Comparison of ENCODE assay signal across 8 mouse cellular contexts in the genomic region with DNA sequence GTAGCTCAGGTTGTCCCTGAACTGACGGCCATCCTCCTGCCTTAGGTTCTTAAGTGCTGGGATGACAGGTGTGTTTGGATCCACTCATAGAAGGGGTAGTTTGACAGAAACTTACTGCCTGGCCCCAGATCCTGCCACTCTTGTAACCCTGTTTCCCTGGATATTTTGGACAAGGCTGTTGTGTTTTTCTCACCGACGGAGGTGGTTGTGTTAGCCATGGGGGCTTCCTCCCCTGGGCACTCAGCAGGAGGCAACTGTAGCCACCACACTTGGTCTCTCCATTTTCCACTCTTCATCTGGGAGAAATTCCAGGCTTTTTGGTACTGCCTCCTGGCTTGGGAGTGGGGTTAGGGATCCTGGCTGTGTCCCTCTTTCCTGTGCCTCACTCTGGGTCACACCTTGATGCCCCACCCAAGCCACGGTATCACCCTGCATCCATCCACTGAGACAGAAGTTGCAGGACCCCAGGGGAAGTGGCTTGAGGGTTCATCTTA. TPM values are rescaled to one million over a fixed set of nuclear protein-coding genes. Genes with fewer than 3 reads are reported as not detected.
DNase-seq lines count a peak whose midpoint lies in the region; ATAC-seq lines count a peak whose summit lies in the region.

No protein-coding gene starts in this region.

- peak overlapping the region; percentile 97 for H3K27ac ChIP-seq in limb, embryonic 15.5 days
- H3K27ac ChIP-seq in stomach, embryonic 15.5 days, result peak overlapping the region; percentile 96; the same call in 1 of the 2 replicates

- H3K4me1 ChIP-seq in limb, embryonic 15.5 days, result peaks cover 31% of the 10 kb centered on the region
- H3K4me1 ChIP-seq in stomach, embryonic 15.5 days, result peaks cover 19% of the 10 kb centered on the region

- peak; percentile 43 for DNase-seq in cerebellum, adult 8-10 months
- DNase-seq in cerebellum, postnatal 36 days, result no peak
- peak; percentile 36 to 38 for DNase-seq in spleen, postnatal 10 days (ENCODE audit: low spot score in 2 of 2)
- DNase-seq in spleen, adult 18-20 months, result no peak
- no peak for DNase-seq in left cerebral cortex, postnatal 25 days (ENCODE audit: low spot score in 2 of 2)
- no peak for DNase-seq in gastrocnemius, postnatal 4 days (ENCODE audit: low spot score in 2 of 2)

- H3K27me3 ChIP-seq in limb, embryonic 15.5 days, result no peaks in the 10 kb centered on the region
- H3K27me3 ChIP-seq in stomach, embryonic 15.5 days (replicated peaks), result no peaks in the 10 kb centered on the region

- intact Hi-C loops in left cerebral cortex, postnatal 25 days (cut with DNase I), result loop anchor here (10.0 kb wide), 1 partner anchor 215 kb away; a partner anchor contains a TSS

- no peak for ATAC-seq in limb, embryonic 15.5 days (ENCODE audit: insufficient number of reproducible peaks, low FRiP score, low TSS enrichment, low read depth)
- ATAC-seq in stomach, embryonic 15.5 days (ENCODE audit: insufficient read depth, low FRiP score, low read depth), result no peak

- H3K4me3 ChIP-seq in limb, embryonic 15.5 days, result peak overlapping the region; percentile 84
- H3K4me3 ChIP-seq in stomach, embryonic 15.5 days (replicated peaks), result peak overlapping the region; percentile 88

- H3K36me3 ChIP-seq in limb, embryonic 15.5 days, result peaks cover 19% of the 10 kb centered on the region
- H3K36me3 ChIP-seq in stomach, embryonic 15.5 days, result peaks cover 19% of the 10 kb centered on the region; the same call in 1 of the 2 replicates

- H3K4me2 ChIP-seq in limb, embryonic 15.5 days, result peak overlapping the region; percentile 93
- H3K4me2 ChIP-seq in stomach, embryonic 15.5 days, result peak overlapping the region; percentile 93

- 12% methylated on average over 4 of the region's 4 CpGs for WGBS in limb, embryonic 15.5 days
- 6% methylated on average over 4 of the region's 4 CpGs for WGBS in stomach, embryonic 15.5 days

- peak overlapping the region; percentile 93 for H3K9ac ChIP-seq in limb, embryonic 15.5 days
- H3K9ac ChIP-seq in stomach, embryonic 15.5 days, result peak overlapping the region; percentile 83

- no peaks in the 10 kb centered on the region for H3K9me3 ChIP-seq in limb, embryonic 15.5 days
- no peaks in the 10 kb centered on the region for H3K9me3 ChIP-seq in stomach, embryonic 15.5 days

RNA-seq across cellular contexts. Expression of a gene that starts 0.8 kb away (rescaled TPM):
- 20.4 and 21.1 TPM in 2 replicates for polyA plus RNA-seq in limb, embryonic 15.5 days (2015; fragmentation: Nextera tagmentation; extraction: Ambion mirVana)
- polyA plus RNA-seq in stomach, embryonic 15.5 days (2015; fragmentation: Nextera tagmentation; extraction: Ambion mirVana), result 16.1 and 17.7 TPM in 2 replicates
- 10 to 100 TPM; 15.1 to 17.7 TPM for total RNA-seq in left cerebral cortex, postnatal 25 days (2021)
- total RNA-seq in gastrocnemius, postnatal 4 days (2021), result 10 to 100 TPM; 16.1 to 18.2 TPM

RNA-seq across cellular contexts. Expression of a gene that starts 12.3 kb away (rescaled TPM):
- polyA plus RNA-seq in limb, embryonic 15.5 days (2015; fragmentation: Nextera tagmentation; extraction: Ambion mirVana), result 53.8 and 55.1 TPM in 2 replicates
- 58.5 and 60.1 TPM in 2 replicates for polyA plus RNA-seq in stomach, embryonic 15.5 days (2015; fragmentation: Nextera tagmentation; extraction: Ambion mirVana)
- 10 to 100 TPM; 43.1 to 47.7 TPM for total RNA-seq in left cerebral cortex, postnatal 25 days (2021)
- 10 to 100 TPM; 57.6 to 60.7 TPM for total RNA-seq in gastrocnemius, postnatal 4 days (2021)

RNA-seq across cellular contexts. Expression of a gene that starts 12.5 kb away (rescaled TPM):
- 274 and 278 TPM in 2 replicates for polyA plus RNA-seq in limb, embryonic 15.5 days (2015; fragmentation: Nextera tagmentation; extraction: Ambion mirVana)
- 292 and 304 TPM in 2 replicates for polyA plus RNA-seq in stomach, embryonic 15.5 days (2015; fragmentation: Nextera tagmentation; extraction: Ambion mirVana)
- total RNA-seq in left cerebral cortex, postnatal 25 days (2021), result 100 to 1,000 TPM; 403 TPM
- total RNA-seq in gastrocnemius, postnatal 4 days (2021), result 100 to 1,000 TPM; 162 to 184 TPM

RNA-seq across cellular contexts. Expression of a gene that starts 29.5 kb away (rescaled TPM):
- polyA plus RNA-seq in limb, embryonic 15.5 days (2015; fragmentation: Nextera tagmentation; extraction: Ambion mirVana), result 859 and 940 TPM in 2 replicates
- polyA plus RNA-seq in stomach, embryonic 15.5 days (2015; fragmentation: Nextera tagmentation; extraction: Ambion mirVana), result 843 and 950 TPM in 2 replicates
- total RNA-seq in left cerebral cortex, postnatal 25 days (2021), result 100 to 1,000 TPM; 886 to 927 TPM
- total RNA-seq in gastrocnemius, postnatal 4 days (2021), result 1,000 to 10,000 TPM; 1,604 to 1,674 TPM

RNA-seq across cellular contexts. Expression of a gene that starts 33.5 kb away (rescaled TPM):
- 136 and 149 TPM in 2 replicates for polyA plus RNA-seq in limb, embryonic 15.5 days (2015; fragmentation: Nextera tagmentation; extraction: Ambion mirVana)
- 125 and 130 TPM in 2 replicates for polyA plus RNA-seq in stomach, embryonic 15.5 days (2015; fragmentation: Nextera tagmentation; extraction: Ambion mirVana)
- total RNA-seq in left cerebral cortex, postnatal 25 days (2021), result 100 to 1,000 TPM; 104 TPM
- total RNA-seq in gastrocnemius, postnatal 4 days (2021), result 100 to 1,000 TPM; 118 to 119 TPM

Comparison
In these comparisons a context has a peak if more than half of its experiments do, and no peak if none do; other contexts are left out.
1. DNase-seq: peak in cerebellum, adult 8-10 months (single experiment) and spleen, postnatal 10 days (2 of 2); none in cerebellum, postnatal 36 days (0 of 2), spleen, adult 18-20 months (0 of 2), left cerebral cortex, postnatal 25 days (0 of 2) and gastrocnemius, postnatal 4 days (0 of 2).